Mouse (Mus musculus): ENCODE results near the gene Mettl7a1.

GRCm38 (mm10) chr15:100320295-100320905, 16.5 kb downstream of the Mettl7a1 start:
- TF ChIP-seq POLR2A (IDR thresholded peaks at IDR 0.05; ENCODE audit: extremely low read depth, insufficient read depth, low read length) (no peak), CTCF (IDR thresholded peaks at IDR 0.05; ENCODE audit: low read depth, low read length) (no peak)
